Mouse (Mus musculus) cerebellum, adult 9-10 months (tissue): ENCODE measurements around the gene Lrp5.
"Not testable (repeated sequence)": the region's sequence is repeated elsewhere in the genome, so short reads cannot be mapped to it uniquely, and the experiment has no call there.

Experiments
- DNase-seq: peaks from one replicate; pipeline ENCODE4 v3.0.0; 2022

The Lrp5 gene

DNA sequence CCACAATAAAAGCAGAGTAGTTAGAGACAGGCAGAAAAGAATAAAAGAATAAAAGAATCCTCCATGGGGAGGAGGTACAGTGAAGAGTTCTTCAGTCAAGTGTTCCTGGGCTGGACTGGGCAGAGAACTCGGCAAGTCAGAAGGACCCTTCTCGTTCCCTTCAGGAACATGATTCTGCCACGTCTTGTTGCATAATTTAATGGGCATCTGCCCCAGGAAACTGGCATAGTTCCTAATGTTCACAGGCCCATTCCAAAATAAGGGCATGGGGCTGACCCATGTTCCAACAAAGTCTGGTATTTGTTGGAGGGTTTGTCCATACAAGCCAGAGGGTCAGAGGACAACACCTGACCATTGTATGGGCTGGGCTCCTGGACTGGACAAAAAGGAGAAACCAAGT, 8.6 kb upstream of the Lrp5 start:
- no peak for DNase-seq

DNA sequence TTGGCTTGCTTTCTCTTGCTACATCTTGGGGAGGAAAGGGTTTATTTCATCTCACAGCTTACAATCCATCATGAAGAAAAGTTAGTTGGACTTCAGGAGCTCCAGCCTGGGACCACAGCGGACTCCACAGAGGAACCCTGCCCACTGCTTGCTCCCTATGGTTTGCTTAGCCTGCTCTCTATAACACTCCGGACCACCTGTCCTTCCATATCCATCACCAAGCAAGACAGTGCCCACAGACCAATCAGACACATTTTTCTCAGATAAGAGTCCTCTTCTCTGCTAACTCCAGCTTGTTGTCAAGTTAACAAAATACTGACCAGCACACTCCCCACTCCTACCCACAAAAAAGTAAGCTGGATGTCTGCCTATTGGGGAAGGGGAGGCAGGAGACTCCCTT, 8.1 kb upstream of the Lrp5 start:
- no peak for DNase-seq

DNA sequence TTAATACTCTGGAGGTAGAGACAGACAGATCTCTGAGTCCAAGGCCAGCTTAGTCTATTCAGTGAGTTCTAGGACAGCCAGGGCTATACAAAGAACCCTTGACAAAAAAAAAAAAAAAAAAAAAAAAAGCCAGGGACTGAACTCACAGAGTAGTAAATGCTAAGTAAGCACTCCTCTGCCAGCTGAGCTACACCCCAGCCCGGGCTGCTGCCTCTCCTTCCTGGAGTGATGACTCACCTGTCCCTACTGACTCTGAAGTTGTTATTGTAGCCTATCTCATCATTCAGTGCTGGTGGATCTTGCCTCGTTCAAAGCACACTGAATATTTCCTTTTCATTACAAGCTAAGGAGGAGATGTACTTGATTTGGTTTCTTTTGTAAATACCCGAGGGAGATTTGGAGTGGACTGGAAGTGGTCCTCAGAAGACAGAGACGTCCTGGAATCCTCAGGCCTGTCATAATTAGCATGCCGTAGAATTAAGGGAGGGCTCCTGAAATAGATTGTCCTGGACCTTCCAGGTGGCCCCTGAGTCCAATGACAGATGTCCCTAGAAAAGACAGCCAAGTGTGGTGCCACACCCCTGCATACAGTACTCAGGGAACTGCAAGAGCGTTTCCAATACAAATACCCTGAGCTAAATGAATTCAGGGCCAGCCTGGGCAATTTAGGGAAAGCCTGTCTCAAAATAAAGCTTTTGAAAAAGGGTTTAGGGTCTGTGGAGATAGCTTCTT, 6.2 kb upstream of the Lrp5 start:
- DNase-seq = peak; percentile 42

DNA sequence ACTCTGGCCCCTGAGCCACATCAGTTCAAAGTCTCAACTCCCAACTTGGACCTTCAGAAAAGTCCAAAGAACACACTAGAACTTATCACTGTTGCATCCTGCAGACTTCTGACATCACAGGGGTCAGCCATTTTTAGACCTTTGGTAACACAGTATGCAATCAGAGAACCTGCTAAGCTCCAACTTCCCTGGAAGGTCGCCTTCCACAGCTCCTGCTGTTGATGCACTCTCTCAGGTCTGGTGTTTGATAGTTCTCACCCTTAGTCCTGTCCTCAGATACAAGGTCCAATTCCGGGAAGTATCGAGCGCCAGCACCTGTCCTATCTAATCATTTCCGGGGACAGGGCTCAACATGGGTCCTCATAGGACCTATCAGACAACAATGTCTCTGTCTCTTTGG, 5.0 kb upstream of the Lrp5 start:
- DNase-seq = no peak

DNA sequence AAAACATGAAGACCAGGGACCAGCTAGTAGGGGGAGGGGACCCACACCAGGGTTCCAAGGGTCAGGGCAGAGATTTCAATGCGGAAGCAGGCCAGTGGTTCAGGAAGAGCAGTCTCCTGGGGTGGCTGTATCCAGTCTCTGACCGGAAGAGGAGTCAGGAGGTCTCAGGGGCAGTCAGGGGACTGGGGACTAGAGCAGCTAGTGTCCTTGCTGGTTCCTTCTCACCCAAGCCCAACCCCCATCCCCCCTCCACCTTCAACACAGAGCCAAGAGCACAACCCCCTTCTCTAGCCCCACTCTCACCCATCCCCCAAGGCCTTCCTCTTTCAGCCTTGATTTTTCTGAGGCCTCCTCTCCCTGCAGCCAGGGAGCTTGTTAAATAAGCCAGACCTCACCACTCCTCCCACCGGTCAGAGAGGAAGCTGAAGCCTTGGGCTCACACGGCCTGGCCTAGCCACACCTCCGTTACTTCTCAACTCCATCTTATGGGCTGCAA, 1.4 kb upstream of the Lrp5 start:
- DNase-seq = no peak

DNA sequence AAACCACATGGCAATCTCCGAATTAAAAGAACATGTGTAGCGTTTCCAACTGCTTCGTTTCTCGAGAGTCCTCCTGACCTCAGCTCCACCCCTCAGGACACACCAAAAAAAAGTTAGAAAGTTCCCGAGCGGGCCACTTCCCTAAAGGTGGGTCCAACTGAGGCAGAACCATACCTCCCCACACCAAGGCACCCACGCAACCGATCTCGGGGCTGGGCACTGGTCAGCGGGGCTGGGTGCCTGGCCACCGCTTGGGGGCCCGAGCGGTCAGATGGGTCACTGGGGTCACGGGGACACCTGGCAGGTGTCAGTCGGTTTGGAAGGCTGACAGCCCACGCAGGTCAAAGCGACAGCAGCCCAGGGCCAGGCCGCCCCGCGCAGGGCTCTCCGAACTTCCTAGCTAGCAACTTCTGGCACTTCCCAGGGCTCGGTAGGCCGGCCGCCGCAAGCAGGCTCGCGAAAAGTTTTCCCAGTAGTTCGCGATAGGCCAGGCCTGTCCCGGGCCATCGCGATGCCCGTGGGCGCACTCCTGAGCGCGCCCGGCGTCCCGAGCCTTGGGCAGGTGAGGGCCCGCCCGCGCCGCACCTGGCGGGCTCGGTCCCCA, 651 bp downstream of the Lrp5 start:
- no peak for DNase-seq

DNA sequence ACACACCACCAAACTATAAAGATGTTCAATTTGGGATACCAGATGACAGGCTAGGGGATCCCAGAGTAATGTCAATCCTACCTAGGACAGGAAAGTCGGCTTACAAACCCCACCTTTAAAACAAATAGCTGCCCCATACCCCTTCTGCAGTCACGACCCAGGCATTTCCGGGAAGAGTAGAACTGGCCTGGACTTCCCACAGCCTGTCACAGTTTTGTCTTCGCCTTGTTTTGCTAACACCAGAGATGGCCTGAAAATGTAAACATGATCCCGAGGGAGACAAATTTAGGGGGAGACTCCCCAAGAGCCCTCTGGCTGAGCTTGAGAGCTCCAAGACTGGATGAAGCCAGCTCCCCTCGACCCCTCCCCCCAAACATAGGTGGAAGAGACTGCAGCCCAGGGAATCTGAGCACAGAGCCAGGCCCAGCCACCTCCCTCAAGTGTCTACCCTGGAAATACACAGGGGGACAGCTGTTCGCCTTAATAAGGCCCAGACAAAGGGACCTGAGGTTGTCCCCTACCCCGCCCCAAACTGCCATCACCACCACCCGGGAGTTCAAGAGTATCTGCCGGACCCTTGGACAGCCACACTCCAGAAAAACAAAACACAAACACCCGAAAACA, 1.3 kb downstream of the Lrp5 start:
- DNase-seq = no peak

DNA sequence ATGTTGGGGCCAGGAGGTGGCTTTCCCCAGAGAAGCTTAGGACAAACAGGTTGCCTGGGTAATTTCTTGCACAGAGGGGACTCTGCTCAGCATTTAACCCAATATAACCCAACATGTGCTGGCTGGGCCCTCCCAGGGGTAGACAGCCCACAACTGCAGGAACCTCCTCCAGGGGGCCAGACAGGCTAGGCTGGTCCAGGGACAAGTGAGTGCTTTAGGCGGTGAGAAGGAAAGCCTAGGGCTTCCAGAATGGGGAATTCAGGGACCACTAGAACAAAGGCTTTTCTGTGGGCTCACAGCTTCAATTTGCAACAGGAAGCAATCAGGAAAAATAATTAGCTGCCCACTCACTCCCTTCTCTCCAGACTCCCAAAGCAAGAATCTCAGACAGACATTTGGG, 1.9 kb downstream of the Lrp5 start:
- no peak for DNase-seq

DNA sequence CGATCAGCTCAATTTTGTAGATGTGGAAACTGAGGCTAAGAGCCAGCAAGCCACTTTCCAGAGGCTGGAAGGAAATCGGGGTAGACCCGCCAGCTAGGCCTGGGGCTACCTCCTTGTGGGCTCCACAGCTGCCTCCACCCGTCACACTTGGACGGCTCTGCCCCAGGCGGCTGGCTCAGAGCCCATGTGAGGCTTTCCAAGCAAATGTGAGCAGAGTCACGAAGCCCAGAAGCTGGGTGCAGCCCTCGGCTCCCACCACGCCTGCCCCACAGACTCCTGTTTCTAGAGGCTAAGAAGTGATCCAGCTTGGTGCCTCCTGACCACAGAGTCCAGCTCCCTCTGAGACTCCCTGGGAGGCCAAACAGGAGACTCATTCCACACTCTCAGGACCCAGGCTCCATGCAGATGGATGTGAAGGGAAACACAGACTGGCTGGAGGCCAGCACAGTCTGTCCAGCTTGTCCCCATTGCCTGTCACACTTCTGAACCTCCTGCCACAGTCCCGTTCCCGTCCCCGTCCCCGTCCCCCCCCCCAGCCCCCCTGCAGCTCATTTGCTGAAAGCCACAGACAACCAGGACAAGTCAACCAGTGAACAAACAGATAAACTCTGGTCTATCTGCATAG, 4.9 kb downstream of the Lrp5 start:
- no peak for DNase-seq

DNA sequence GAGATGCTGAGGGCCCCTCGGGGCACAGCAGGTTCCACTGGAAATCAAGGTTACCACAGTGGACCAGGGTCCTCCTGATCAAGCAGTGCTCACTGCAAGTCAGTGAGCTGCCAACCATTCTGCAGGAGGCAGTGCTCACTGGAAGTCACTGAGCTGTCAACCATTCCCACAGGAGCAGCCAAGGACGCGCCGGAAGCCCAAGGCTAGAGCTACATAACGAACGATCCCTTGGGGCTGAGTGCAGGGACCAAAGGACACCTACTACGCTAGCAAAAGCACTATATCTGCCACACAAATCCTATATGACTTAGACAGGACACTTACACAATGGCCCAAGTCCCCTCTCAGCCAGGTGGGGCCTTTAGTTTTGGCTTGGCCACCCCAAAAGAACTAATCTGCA, 5.6 kb downstream of the Lrp5 start:
- no peak for DNase-seq

DNA sequence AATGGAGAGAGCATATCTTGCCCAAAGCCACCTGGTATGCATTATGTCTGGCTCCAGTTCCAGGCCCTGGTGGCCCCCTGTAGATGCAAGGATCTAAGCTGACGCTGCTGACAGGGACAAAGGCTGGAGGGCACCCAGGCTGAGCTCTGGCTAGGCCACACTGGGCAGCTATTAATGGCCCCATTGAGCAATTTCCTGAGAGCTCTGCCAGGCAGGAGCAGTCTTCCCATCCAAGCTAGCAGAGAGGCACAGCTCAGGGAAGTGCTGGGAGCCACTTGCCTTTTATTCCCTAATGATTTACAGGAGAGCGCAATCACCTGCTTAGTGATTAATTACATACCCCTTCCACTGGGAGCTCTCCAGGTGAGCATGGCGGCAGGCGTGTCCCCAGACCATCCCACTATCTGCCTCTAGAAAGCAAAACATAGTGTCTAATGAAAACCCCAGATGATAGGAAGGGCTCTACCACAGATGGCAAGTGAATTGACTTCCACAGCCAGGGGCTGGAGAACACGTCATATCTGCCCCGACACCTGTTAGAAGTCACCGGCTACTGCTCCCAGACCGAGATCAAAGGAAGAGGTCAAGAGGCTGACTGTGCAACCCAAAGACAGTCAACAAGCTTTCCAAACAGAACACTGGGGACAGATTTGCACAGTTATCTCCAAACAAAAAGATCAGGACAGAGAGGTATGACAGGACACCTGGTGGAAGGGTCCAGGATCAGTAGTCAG, 12.1 kb downstream of the Lrp5 start:
- DNase-seq = no peak

DNA sequence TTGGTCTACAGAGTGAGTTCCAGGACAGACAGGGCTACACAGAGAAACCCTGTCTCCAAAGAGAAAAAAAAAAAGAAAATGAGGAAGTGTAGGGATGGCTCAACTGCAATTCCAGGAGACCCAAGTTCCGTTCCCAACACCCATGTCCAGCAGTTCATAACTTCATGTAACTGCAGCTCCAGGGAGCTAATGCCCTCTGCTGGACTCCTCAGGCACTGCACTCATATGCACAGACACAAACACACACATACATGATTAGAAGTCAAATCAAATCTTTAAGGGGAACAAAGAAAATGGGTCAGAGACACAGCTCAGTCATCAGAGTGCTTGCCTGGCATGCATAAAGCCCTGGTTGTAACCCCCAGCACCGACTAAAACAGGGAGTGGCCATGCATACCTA, 13.2 kb downstream of the Lrp5 start:
- no peak for DNase-seq

DNA sequence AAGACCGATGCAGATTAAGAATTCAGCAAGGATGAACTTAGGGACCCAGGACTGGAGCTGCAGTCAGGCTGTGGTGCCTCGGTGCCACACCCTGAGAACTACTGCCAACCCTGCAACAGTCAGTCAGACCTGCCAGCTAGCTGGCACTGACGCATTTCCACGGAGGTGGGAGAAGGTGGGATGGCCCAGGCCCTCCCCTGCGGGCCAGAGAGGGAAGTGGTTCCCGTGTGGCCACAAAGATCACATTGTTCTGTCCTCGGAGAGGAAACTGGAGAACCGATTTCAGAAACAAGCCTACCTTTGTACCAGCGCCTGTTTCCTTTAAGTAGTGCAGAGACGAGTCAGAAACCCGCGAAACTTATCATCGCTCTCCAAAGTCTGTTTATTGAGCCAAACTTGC, 17.3 kb downstream of the Lrp5 start:
- no peak for DNase-seq

DNA sequence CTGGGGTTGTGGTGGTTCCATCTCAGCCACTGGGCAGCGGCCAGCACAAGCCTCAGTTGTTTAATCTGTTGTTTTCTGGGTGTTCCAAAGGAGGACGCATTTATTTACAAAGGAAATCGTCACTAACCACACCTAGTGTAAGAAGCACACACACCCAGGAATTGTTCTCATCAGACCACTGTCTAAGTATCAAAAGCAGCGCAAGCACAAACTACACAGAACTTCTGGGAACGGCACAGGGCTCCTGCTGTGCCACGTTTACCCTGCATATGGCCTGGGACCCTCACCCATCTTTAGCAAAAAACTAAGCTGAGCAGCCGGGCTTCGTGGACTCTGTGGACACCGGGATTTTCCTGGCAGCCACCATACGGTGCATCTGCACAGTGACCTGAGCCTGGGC, 17.8 kb downstream of the Lrp5 start:
- DNase-seq = no peak

DNA sequence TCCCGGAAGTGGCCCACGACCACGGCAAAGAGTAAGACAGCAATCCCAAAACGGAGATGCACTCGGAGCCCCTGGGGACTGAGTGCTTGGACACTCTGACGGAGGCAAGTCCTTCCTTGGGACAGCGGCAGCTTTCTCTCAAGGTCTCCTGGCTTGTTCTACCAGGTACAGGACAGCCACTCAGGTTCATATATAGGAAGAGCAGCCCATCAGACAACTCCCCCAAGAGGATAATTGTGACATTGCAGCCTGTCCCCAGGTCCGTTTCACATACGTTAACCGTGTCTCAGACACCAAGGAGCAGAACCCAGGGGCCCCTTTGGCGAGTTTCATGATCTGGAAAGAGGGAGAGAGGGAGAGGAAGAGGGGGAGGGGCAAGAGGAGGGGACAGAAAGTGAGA, 18.4 kb downstream of the Lrp5 start:
- no peak for DNase-seq

DNA sequence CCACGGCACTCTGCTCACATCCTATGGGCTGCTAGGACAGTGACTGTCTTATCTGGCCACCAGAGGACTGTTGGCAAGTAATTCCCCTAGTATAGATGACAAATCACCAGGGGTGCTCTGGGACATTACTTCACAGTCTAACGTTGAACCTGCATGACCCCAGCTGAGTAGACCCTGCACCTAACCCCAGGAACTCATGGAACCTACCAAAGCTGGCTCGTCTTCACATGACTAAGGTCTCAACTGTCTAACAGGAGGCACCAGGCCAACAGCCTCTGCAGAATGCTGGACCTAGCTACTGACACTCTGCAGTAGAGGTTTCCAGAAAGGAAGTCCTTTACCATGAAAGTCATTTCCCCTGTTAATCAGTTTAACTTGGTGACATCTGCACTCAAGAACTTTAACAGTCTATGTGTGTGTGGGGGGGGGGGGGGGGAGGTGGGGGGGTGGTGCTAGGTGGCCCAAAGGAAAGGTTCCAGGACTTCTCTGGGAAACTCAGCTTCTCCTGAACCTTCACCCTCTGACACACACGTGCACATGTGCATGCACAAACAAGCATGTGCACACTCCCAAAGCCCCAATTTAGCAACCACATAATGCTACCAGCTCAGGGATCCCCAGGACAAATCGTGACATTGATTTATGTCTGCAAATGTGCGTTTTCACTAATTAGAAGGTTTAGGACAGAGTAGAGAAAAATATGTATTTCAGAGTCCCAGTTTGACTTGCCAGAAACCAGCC, 19.0 kb downstream of the Lrp5 start:
- no peak for DNase-seq

DNA sequence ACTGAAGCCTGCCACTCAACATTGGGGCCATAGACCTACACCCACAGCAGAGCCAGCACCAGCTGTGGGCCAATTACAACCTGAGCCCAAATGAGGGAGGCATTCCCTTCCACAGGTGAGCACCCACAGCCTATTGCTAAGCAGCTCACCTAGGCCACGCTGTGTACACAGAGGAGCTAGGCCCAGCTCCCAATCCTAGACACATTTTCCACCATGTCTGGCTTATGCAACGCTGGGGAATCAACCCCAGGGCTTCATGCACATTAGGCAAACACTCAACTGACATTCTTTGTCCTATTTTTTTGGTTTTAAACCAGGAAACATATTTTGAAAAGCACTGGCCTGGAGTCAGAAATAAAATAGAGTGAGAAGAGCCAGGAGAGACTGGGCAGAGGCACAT, 19.7 kb downstream of the Lrp5 start:
- no peak for DNase-seq

DNA sequence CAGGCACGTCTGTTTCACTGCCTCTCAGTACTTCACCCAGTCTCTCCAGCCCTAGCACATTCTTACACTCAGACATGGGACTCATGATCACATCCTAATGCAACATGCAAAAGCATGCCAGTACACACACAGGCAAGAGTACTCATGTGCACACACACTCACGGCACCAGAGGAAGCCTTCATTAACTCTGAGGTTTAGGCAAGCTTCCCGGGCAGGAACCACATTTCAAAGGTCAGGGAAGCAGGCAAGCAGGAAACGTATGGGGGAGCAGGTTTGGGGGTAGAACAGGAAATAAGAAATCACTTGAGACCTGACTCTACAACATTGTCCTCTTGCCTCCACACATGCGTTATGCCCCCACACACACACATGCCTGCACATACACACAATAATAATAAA, 20.9 kb downstream of the Lrp5 start:
- no peak for DNase-seq

DNA sequence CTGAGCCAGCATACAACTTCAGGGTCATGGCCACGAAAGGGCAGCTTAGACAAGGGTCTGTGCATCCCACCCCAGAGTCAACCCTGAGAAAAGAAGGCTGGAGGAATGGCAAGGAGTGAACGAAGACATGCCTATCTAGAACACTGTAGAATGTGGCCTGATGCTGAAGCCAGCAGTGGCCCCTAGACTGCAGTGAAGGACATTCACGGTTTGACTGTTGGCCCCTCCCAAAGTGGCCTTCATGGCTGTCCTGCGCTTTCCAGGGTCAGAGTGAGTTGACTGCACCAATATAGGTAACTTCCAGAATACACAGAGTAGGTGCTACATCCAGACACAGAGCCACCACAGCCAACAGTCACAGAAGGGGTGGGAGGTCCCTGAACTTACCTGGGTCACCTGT, 28.4 kb downstream of the Lrp5 start:
- DNase-seq = no peak

DNA sequence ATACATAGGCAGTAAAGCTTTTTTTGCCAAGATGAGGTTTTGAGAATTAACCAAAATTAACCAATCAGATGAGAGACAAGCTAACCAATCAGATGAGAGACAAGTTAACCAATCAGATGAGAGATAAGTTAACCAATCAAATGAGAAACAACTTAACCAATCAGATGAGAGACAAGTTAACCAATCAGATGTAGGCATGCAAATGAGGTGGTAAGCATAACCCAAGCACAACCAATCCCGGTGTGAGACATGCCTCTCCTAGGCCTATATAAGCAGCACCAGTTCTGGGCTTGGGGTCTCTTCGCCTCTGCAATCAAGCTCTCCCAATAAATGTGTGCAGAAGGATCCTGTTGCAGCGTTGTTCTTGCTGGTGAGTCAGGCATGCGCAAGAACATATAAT, 29.3 kb downstream of the Lrp5 start:
- DNase-seq = not testable (repeated sequence)

DNA sequence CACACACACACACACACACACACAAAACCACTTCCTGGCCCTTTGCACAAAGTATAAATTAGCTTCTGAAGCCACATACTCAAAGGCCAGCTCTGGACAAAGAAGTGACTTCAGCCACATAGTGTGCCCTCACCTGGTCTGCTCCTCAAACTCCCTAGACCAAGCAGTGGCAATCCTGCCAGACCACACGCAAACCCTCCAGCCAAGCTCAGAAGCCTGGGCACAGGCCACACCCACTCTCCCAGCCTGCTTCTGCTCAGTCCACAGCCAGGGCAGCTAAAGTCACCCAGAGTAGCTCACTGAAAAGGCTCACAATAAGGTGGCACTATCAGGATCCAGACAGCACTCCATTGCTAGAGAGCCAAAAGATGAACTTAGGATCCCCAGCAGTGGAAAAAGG, 30.2 kb downstream of the Lrp5 start:
- no peak for DNase-seq

DNA sequence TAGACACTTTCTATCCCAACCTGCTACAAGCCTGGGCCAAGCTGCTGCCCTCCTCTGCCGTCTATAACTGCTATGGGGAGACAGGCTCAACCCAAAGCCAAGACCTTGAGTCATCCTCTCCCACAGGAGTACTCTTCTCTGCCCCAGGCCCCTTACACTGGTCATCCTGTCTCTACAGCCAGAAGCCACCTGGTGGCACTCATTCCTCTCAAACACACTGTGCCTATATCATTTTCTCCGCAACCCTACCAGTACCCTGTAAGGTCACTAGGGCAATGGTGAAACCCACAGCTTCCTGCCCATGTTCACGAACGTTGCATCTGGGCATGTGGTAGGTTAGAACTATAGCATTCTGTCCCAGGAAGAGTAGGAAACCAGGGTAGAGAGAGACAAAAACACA, 31.4 kb downstream of the Lrp5 start:
- DNase-seq = no peak

DNA sequence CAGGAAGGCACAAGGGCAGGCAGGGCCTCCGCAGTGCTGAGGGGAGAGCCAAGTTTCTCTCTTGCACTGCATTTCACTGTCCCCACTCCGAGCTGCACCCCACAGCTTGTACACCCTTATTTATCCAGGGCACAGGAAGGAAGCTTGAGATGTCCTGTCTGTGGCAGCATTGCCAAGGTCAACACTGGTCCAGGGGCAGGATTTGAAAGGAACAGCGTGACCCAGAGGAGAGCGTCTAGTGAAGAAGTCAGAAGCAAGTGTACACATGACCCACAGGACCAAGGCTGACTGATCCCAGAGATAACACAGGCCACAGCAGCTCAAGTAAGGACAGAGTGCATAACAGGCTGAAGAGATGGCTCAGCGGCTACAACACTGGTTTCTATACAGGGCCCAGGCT, 32.3 kb downstream of the Lrp5 start:
- DNase-seq = no peak
